Mouse (Mus musculus): ENCODE results near the gene Klf7. TPM values are rescaled to one million over a fixed set of nuclear protein-coding genes. Genes with fewer than 3 reads are reported as not detected.
"Not testable (repeated sequence)": the region's sequence is repeated elsewhere in the genome, so short reads cannot be mapped to it uniquely, and the experiment has no call there.

Klf7 gene
- polyA plus RNA-seq, 1 experiment from 2014 or later, result 16.3 TPM

DNA sequence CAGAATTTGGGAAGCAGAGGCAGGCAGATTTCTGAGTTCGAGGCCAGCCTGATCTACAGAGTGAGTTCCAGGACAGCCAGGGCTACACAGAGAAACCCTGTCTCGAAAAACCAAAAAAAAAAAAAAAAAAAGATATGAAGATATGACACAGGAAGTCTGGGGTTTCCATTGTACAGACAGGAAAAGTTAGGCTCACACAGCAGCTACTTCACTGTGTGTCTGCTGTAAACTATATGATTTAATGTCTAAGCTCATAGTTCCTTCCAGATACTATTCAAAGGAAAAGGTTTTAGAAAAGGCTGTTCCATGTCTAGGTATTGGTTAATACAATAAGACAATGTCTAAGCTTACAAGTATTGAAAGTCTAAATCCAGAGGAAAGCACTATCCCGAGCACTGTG lies 13.4 kb downstream of the Klf7 start:
- not testable (repeated sequence) for H3K4me3 ChIP-seq (ENCODE audit: low read length); H3K9me3 ChIP-seq (replicated peaks; ENCODE audit: control insufficient read depth, low read length); H3K36me3 ChIP-seq (ENCODE audit: control insufficient read depth, insufficient read depth); H3K4me2 ChIP-seq (ENCODE audit: low read depth, low read length); H3K9ac ChIP-seq (ENCODE audit: low read length); H3K27ac ChIP-seq (ENCODE audit: low read length); ATAC-seq (replicated peaks; ENCODE audit: extremely low read depth, insufficient read depth, low FRiP score); H3K27me3 ChIP-seq (ENCODE audit: control insufficient read depth, insufficient read depth, low read length)
- H3K4me1 ChIP-seq (ENCODE audit: control insufficient read depth, insufficient read depth, low read length), result peaks cover 14% of the 10 kb centered on the region
- 76% methylated on average over 2 of the region's 3 CpGs for WGBS

DNA sequence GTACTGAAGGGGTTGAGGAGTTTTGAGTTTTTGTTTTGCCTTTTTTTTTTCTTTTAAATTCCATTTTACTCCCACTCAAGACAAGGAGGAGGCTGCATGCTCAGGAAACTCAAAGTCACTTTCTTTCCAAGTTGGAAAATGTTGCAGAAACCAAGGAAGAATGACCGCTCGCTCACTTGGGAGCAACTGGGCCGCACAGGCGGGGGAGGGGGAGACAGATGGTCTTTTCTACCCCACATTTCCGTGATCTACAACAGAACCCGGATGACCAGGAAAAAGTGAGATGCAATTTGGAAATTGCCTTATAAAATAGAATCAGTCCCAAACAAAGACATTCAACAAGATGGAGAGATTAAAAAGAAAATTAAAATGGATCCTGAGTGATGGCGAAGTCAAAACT lies 14.6 kb downstream of the Klf7 start:
- H3K9me3 ChIP-seq (replicated peaks; ENCODE audit: control insufficient read depth, low read length), result no peaks in the 10 kb centered on the region
- H3K9ac ChIP-seq (ENCODE audit: low read length), result no peak overlapping the region
- H3K4me3 ChIP-seq (ENCODE audit: low read length), result no peak overlapping the region
- H3K27ac ChIP-seq (ENCODE audit: low read length), result peak overlapping the region; percentile 4; the same call in 1 of the 2 replicates
- H3K4me2 ChIP-seq (ENCODE audit: low read depth, low read length), result no peak overlapping the region
- peaks cover 14% of the 10 kb centered on the region for H3K4me1 ChIP-seq (ENCODE audit: control insufficient read depth, insufficient read depth, low read length)
- 67% methylated on average over 7 of the region's 7 CpGs for WGBS
- no peak for ATAC-seq (replicated peaks; ENCODE audit: extremely low read depth, insufficient read depth, low FRiP score)
- H3K27me3 ChIP-seq (ENCODE audit: control insufficient read depth, insufficient read depth, low read length), result no peaks in the 10 kb centered on the region
- peaks cover 7% of the 10 kb centered on the region for H3K36me3 ChIP-seq (ENCODE audit: control insufficient read depth, insufficient read depth)

DNA sequence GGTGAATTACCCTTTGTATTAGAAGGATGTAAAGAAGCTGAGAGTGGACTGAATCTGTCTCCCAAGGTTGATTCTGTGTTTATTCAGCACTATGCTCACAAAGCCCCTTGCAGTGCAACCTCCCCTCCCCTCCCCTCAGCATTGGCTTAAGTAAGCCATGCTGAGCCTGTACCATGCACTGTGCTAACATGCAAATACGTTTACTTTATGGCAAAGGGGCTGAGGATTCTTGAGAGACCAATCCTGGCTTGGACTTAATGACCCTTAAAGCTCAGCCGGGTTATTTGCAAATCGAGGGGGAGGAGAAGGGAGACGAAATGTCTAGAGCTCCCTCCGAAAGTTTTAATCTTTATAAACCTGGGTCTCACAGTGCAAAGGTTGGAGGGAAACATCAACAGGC lies 16.0 kb downstream of the Klf7 start:
- H3K27me3 ChIP-seq (ENCODE audit: control insufficient read depth, insufficient read depth, low read length), result no peaks in the 10 kb centered on the region
- H3K9me3 ChIP-seq (replicated peaks; ENCODE audit: control insufficient read depth, low read length), result no peaks in the 10 kb centered on the region
- no peak overlapping the region for H3K4me2 ChIP-seq (ENCODE audit: low read depth, low read length)
- no peak overlapping the region for H3K4me3 ChIP-seq (ENCODE audit: low read length)
- no peak overlapping the region for H3K9ac ChIP-seq (ENCODE audit: low read length)
- no peak overlapping the region for H3K27ac ChIP-seq (ENCODE audit: low read length)
- H3K36me3 ChIP-seq (ENCODE audit: control insufficient read depth, insufficient read depth), result peaks cover 7% of the 10 kb centered on the region
- WGBS, result 49% methylated on average over 5 of the region's 5 CpGs
- peaks cover 11% of the 10 kb centered on the region for H3K4me1 ChIP-seq (ENCODE audit: control insufficient read depth, insufficient read depth, low read length)
- ATAC-seq (replicated peaks; ENCODE audit: extremely low read depth, insufficient read depth, low FRiP score), result no peak

DNA sequence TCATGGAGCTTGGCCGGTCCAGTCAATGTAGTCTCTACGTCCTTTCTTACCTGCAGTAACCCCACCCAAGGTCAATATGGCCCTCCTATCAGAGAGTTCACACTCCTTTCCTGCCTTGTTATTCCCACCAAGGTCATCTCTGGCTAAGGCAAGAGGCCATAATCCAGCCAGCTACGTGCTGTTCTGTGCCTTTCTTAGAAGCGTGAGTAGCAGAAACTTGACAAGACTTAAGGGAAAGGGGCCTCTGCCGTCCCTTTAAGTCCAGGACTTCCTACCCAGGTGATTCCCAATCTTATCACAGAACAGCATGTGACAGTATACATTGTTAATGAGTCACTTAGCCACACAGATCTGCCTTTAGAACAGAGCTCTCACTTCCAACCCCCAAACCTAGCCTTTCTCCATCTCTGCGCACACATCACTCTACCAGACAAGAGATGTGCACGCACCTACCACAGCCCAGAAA lies 16.9 kb downstream of the Klf7 start:
- no peak for ATAC-seq (replicated peaks; ENCODE audit: extremely low read depth, insufficient read depth, low FRiP score)
- WGBS, result 65% methylated on average over 7 of the region's 7 CpGs

DNA sequence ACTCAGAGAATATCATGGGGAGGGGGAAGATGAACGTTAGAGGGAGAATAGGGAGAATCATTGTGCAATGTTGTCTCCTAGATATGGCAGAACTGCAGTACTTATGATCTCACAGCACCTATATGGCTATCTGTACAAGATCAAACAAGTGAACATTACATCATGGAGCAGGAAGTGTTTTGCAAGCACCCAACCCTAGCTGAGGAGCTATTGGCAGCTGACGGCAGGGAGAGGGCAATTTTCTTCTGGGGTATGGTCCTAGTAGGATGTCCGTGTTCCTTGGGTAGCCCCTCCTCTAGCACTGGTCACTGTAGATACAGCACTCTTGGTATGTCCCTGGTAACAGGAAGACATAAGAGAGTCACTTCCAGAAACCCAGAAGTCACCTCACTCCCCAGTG lies 17.4 kb downstream of the Klf7 start:
- Histone ChIP-seq H3K9me3 (replicated peaks; ENCODE audit: control insufficient read depth, low read length) (no peaks in the 10 kb centered on the region), H3K36me3 (ENCODE audit: control insufficient read depth, insufficient read depth) (peaks cover 7% of the 10 kb centered on the region), H3K27ac (ENCODE audit: low read length) (no peak overlapping the region), H3K4me1 (ENCODE audit: control insufficient read depth, insufficient read depth, low read length) (peaks cover 9% of the 10 kb centered on the region), H3K9ac (ENCODE audit: low read length) (no peak overlapping the region), H3K4me2 (ENCODE audit: low read depth, low read length) (no peak overlapping the region), H3K27me3 (ENCODE audit: control insufficient read depth, insufficient read depth, low read length) (no peaks in the 10 kb centered on the region), H3K4me3 (ENCODE audit: low read length) (no peak overlapping the region)
- no peak for ATAC-seq (replicated peaks; ENCODE audit: extremely low read depth, insufficient read depth, low FRiP score)
- 70% methylated on average over 3 of the region's 3 CpGs for WGBS

More for the DNA sequence above, 16.9 kb downstream of the Klf7 start:
- no peak overlapping the region for H3K4me2 ChIP-seq (ENCODE audit: low read depth, low read length)
- no peak overlapping the region for H3K4me3 ChIP-seq (ENCODE audit: low read length)
- peaks cover 7% of the 10 kb centered on the region for H3K36me3 ChIP-seq (ENCODE audit: control insufficient read depth, insufficient read depth)
- H3K27me3 ChIP-seq (ENCODE audit: control insufficient read depth, insufficient read depth, low read length), result no peaks in the 10 kb centered on the region
- no peaks in the 10 kb centered on the region for H3K9me3 ChIP-seq (replicated peaks; ENCODE audit: control insufficient read depth, low read length)
- peaks cover 11% of the 10 kb centered on the region for H3K4me1 ChIP-seq (ENCODE audit: control insufficient read depth, insufficient read depth, low read length)
- no peak overlapping the region for H3K9ac ChIP-seq (ENCODE audit: low read length)
- H3K27ac ChIP-seq (ENCODE audit: low read length), result no peak overlapping the region

DNA sequence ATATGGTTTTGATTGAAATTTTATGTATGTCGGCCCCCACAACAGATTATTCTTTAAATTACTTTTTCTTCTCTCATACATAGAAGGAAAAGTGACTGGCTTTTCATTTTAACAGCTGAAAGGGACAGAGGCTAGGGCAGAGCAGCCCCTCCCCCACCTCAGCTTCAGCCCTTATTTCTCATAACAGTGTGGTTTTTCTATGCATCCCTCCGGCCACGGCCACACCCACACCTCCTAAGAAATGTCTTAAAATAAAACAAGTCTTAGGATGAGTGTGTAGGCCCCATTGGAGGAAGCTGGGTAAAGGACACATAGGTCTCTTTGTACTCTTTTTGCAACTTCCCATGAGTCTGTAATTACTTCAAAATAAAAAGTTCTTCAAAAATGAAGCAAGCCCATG lies 20.8 kb downstream of the Klf7 start:
- Histone ChIP-seq H3K4me1 (ENCODE audit: control insufficient read depth, insufficient read depth, low read length) (peaks cover 25% of the 10 kb centered on the region), H3K27me3 (ENCODE audit: control insufficient read depth, insufficient read depth, low read length) (no peaks in the 10 kb centered on the region), H3K4me3 (ENCODE audit: low read length) (no peak overlapping the region), H3K9ac (ENCODE audit: low read length) (no peak overlapping the region), H3K9me3 (replicated peaks; ENCODE audit: control insufficient read depth, low read length) (no peaks in the 10 kb centered on the region), H3K36me3 (ENCODE audit: control insufficient read depth, insufficient read depth) (peaks cover 7% of the 10 kb centered on the region), H3K4me2 (ENCODE audit: low read depth, low read length) (no peak overlapping the region), H3K27ac (ENCODE audit: low read length) (no peak overlapping the region)
- WGBS, result 56% methylated on average over 3 of the region's 3 CpGs
- ATAC-seq (replicated peaks; ENCODE audit: extremely low read depth, insufficient read depth, low FRiP score), result no peak

DNA sequence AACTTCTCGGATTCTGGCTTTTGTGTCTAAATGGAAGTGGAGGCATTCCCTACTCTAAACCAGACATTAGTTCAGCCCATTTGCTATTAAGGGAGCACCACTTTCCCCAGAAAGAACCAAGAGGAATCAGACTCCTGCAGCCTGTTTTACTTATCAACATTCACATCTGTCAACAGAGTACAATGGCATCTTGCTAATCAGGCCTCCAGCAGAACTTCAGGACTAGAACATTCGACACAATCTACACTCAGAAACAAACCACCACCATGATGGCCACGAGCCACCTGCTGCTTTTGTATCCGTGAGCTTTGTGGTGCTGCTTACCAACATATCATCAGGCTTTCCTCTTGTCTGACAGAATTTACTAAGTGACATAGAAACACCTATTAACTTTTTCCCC lies 23.3 kb downstream of the Klf7 start:
- H3K27ac ChIP-seq (ENCODE audit: low read length), result 0 out of 2 replicates have a peak overlapping the region, but pooled peaks have one; percentile 13
- no peak overlapping the region for H3K4me3 ChIP-seq (ENCODE audit: low read length)
- no peaks in the 10 kb centered on the region for H3K9me3 ChIP-seq (replicated peaks; ENCODE audit: control insufficient read depth, low read length)
- no peak overlapping the region for H3K9ac ChIP-seq (ENCODE audit: low read length)
- ATAC-seq (replicated peaks; ENCODE audit: extremely low read depth, insufficient read depth, low FRiP score), result no peak
- WGBS, result 49% methylated on average over 4 of the region's 4 CpGs
- H3K4me1 ChIP-seq (ENCODE audit: control insufficient read depth, insufficient read depth, low read length), result peaks cover 18% of the 10 kb centered on the region
- H3K4me2 ChIP-seq (ENCODE audit: low read depth, low read length), result no peak overlapping the region
- peaks cover under 1% of the 10 kb centered on the region; the same call in 1 of the 2 replicates for H3K36me3 ChIP-seq (ENCODE audit: control insufficient read depth, insufficient read depth)
- no peaks in the 10 kb centered on the region for H3K27me3 ChIP-seq (ENCODE audit: control insufficient read depth, insufficient read depth, low read length)

DNA sequence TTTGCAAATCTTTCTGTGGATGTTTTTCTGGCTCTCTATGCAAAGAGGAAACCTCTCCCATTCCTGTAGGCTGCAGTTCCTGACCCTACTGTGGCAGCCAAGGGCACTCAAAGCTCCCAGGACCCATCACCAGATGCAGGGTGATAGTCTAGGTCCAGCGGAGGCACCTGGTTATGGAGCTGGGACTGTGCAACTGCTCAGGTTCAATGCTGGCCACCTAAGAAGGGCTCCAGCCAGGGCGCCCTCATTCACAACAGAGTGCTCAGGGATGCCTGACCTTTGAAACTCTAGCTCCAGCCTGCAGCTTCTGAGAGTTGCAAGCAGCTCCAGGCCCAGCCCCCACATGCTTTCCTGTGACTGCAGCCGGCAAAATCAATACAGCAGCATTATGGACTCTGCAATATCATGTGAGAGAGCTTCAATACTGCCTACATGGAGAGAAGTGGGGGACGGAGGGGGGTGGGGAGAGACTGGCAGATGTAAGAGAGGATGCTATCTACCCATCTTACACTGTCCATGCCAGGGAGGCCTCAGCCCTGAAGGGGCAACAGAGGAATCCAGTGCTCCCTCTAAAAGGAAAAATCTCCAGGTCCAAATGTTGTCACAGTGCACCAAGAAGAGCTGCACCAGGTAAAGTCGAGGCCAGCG lies 24.3 kb downstream of the Klf7 start:
- Histone ChIP-seq H3K4me3 (ENCODE audit: low read length) (no peak overlapping the region), H3K27ac (ENCODE audit: low read length) (peak overlapping the region; percentile 60), H3K36me3 (ENCODE audit: control insufficient read depth, insufficient read depth) (no peaks in the 10 kb centered on the region; the same call in 1 of the 2 replicates), H3K9ac (ENCODE audit: low read length) (no peak overlapping the region), H3K4me2 (ENCODE audit: low read depth, low read length) (no peak overlapping the region), H3K27me3 (ENCODE audit: control insufficient read depth, insufficient read depth, low read length) (no peaks in the 10 kb centered on the region), H3K9me3 (replicated peaks; ENCODE audit: control insufficient read depth, low read length) (no peaks in the 10 kb centered on the region), H3K4me1 (ENCODE audit: control insufficient read depth, insufficient read depth, low read length) (peaks cover 18% of the 10 kb centered on the region)
- ATAC-seq (replicated peaks; ENCODE audit: extremely low read depth, insufficient read depth, low FRiP score), result peak; percentile 10; the same call in 1 of the 2 replicates
- WGBS, result 56% methylated on average over 6 of the region's 6 CpGs

DNA sequence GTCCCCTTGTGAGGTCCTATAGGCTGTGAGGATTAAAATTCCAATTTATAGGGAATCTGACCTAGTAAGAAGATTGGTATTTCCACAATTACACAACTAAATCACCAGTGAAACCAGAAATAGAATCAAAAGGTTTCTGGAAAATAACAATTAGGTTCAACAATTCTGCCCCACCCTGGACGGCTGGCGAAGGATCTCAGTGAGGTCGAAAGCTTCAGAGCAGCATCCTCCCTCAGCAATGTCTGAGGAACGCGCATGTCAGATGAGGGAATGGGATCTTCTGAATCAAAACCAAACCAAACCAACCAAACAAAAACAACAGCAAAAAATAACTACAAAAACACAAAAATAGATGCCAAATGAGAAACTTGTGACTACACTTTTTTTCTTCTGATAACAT lies 29.1 kb downstream of the Klf7 start:
- Histone ChIP-seq H3K27me3 (ENCODE audit: control insufficient read depth, insufficient read depth, low read length) (no peaks in the 10 kb centered on the region), H3K9me3 (replicated peaks; ENCODE audit: control insufficient read depth, low read length) (no peaks in the 10 kb centered on the region), H3K4me1 (ENCODE audit: control insufficient read depth, insufficient read depth, low read length) (peaks cover 31% of the 10 kb centered on the region), H3K4me3 (ENCODE audit: low read length) (no peak overlapping the region), H3K27ac (ENCODE audit: low read length) (no peak overlapping the region), H3K9ac (ENCODE audit: low read length) (no peak overlapping the region), H3K4me2 (ENCODE audit: low read depth, low read length) (no peak overlapping the region), H3K36me3 (ENCODE audit: control insufficient read depth, insufficient read depth) (no peaks in the 10 kb centered on the region)
- no peak for ATAC-seq (replicated peaks; ENCODE audit: extremely low read depth, insufficient read depth, low FRiP score)
- WGBS, result 92% methylated on average over 5 of the region's 5 CpGs
